Mouse (Mus musculus) embryonic fibroblast, embryonic 13.5 days (primary cell): ENCODE data around the gene Stxbp1.

Experiments
- CTCF ChIP-seq: IDR thresholded peaks from 2 replicates; pipeline ENCODE4 v1.5.1; 2011; ENCODE audit warnings: mild to moderate bottlenecking, control low read depth, low read length, moderate library complexity, borderline replicate concordance; ENCODE audit not compliant: insufficient read depth
- POLR2A ChIP-seq: IDR thresholded peaks from 2 replicates; pipeline ENCODE4 v1.6.1; 2011; ENCODE audit warnings: low read depth, mild to moderate bottlenecking, control low read depth, low read length, moderate library complexity

DNA sequence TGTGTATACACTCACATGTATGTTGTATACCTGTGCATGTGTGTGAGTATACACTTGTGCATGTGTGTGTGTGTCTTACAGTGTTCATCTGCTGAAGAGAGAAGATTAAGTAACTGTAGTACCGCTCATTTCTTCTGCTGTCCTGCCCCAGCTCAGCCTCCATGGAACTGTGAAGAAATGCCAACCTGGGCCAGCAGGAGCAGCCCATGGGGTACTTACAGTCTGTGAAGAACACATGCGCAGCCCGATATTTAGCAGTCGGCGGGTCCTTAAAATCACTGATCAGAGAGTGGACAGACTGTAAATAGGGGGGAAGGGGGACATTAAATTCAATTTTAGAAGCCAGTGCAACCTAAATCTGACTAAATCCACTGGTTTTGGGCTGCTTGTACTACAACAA is 28.8 kb downstream of the Stxbp1 start:
- TF ChIP-seq CTCF (no peak), POLR2A (no peak)
